Comparison of ENCODE assay signal across 9 mouse cellular contexts in genomic region chr14:46060622-46061381, GRCm38 (mm10).
DNase-seq lines count a peak whose midpoint lies in the region; ATAC-seq lines count a peak whose summit lies in the region.
"Had no signal": no experiment of that assay in that cellular context is flagged by ENCODE, and none has a peak within 500 bp of the region (broad histone marks: within the 10 kb centered on the region; RNA-seq: fewer than 3 reads in every experiment).

No protein-coding gene starts in this region.

- H3K27me3 ChIP-seq in forebrain, embryonic 14.5 days (replicated peaks; ENCODE audit: control insufficient read depth, insufficient read depth, low read length) = no peaks in the 10 kb centered on the region
- H3K27me3 ChIP-seq in intestine, embryonic 15.5 days (replicated peaks) = no peaks in the 10 kb centered on the region
- no peaks in the 10 kb centered on the region for H3K27me3 ChIP-seq in midbrain, embryonic 14.5 days (ENCODE audit: control insufficient read depth, insufficient read depth, low read length)

- peak overlapping the region; percentile 44 for H3K4me2 ChIP-seq in forebrain, embryonic 14.5 days (ENCODE audit: low read length)
- H3K4me2 ChIP-seq in intestine, embryonic 15.5 days (replicated peaks) = peak overlapping the region; percentile 53
- peak overlapping the region; percentile 47 for H3K4me2 ChIP-seq in midbrain, embryonic 14.5 days (ENCODE audit: low read length)

- peak; percentile 8 to 9 for DNase-seq in heart, adult 18-20 months
- no peak for DNase-seq in heart, postnatal 36 days
- peak; percentile 77 for DNase-seq in forebrain, embryonic 14.5 days (ENCODE audit: low spot score)
- peak; percentile 18 for DNase-seq in left cerebral cortex, postnatal 4 days
- DNase-seq in midbrain, embryonic 14.5 days = peak; percentile 66
- DNase-seq in urinary bladder, postnatal 36 days (ENCODE audit: low spot score in 2 of 2) = peak; percentile 37 to 52
- no peak for DNase-seq in thymus, postnatal 0 days (ENCODE audit: low spot score)

- H3K4me1 ChIP-seq in forebrain, embryonic 14.5 days (ENCODE audit: control insufficient read depth, insufficient read depth, low read length) = no peaks in the 10 kb centered on the region; the same call in 1 of the 2 replicates
- H3K4me1 ChIP-seq in intestine, embryonic 15.5 days (replicated peaks) = peaks cover 3% of the 10 kb centered on the region; the same call in 1 of the 2 replicates
- H3K4me1 ChIP-seq in midbrain, embryonic 14.5 days (ENCODE audit: control insufficient read depth, insufficient read depth, low read length) = 0 out of 2 replicates have a peak, but pooled peaks cover 3% of the 10 kb centered on the region

- no peak overlapping the region for H3K27ac ChIP-seq in forebrain, embryonic 14.5 days (ENCODE audit: low read depth, low read length)
- no peak overlapping the region for H3K27ac ChIP-seq in intestine, embryonic 15.5 days
- H3K27ac ChIP-seq in midbrain, embryonic 14.5 days (replicated peaks; ENCODE audit: low read depth, low read length) = no peak overlapping the region

- 8% methylated on average over 14 of the region's 14 CpGs for WGBS in forebrain, embryonic 14.5 days
- 14% methylated on average over 14 of the region's 14 CpGs for WGBS in intestine, embryonic 15.5 days
- WGBS in midbrain, embryonic 14.5 days = 26% methylated on average over 14 of the region's 14 CpGs

- H3K36me3 ChIP-seq in forebrain, embryonic 14.5 days (ENCODE audit: control insufficient read depth, insufficient read depth, low read length) = no peaks in the 10 kb centered on the region
- no peaks in the 10 kb centered on the region for H3K36me3 ChIP-seq in intestine, embryonic 15.5 days
- no peaks in the 10 kb centered on the region for H3K36me3 ChIP-seq in midbrain, embryonic 14.5 days (ENCODE audit: control insufficient read depth, insufficient read depth, low read length)
- H3K36me3 ChIP-seq: G1E had no signal

- H3K9ac ChIP-seq in forebrain, embryonic 14.5 days (ENCODE audit: low read length) = peak overlapping the region; percentile 29; the same call in 1 of the 2 replicates
- no peak overlapping the region for H3K9ac ChIP-seq in intestine, embryonic 15.5 days
- H3K9ac ChIP-seq in midbrain, embryonic 14.5 days (replicated peaks; ENCODE audit: low read length) = no peak overlapping the region

- H3K9me3 ChIP-seq in forebrain, embryonic 14.5 days (replicated peaks; ENCODE audit: control insufficient read depth, low read length) = no peaks in the 10 kb centered on the region
- no peaks in the 10 kb centered on the region for H3K9me3 ChIP-seq in intestine, embryonic 15.5 days
- no peaks in the 10 kb centered on the region for H3K9me3 ChIP-seq in midbrain, embryonic 14.5 days (ENCODE audit: control insufficient read depth, low read length)
- H3K9me3 ChIP-seq: G1E had no signal

- peak; percentile 52; the same call in 1 of the 2 replicates for ATAC-seq in forebrain, embryonic 14.5 days
- ATAC-seq in intestine, embryonic 15.5 days = peak; percentile 56; the same call in 1 of the 2 replicates
- no peak for ATAC-seq in midbrain, embryonic 14.5 days (ENCODE audit: low FRiP score, low TSS enrichment)

- intact Hi-C loops in heart, postnatal 36 days (cut with DNase I) = no loop called here
- intact Hi-C loops in left cerebral cortex, postnatal 4 days (cut with DNase I) = no loop called here

- peak overlapping the region; percentile 9 for H3K4me3 ChIP-seq in forebrain, embryonic 14.5 days (ENCODE audit: low read depth, low read length)
- H3K4me3 ChIP-seq in intestine, embryonic 15.5 days (replicated peaks) = no peak overlapping the region
- H3K4me3 ChIP-seq in midbrain, embryonic 14.5 days (replicated peaks; ENCODE audit: low read depth, low read length) = peak overlapping the region; percentile 19; the same call in 1 of the 2 replicates

Comparison
In these comparisons a context has a peak if more than half of its experiments do, and no peak if none do; other contexts are left out.
1. DNase-seq: peak in heart, adult 18-20 months (2 of 2), forebrain, embryonic 14.5 days (single experiment), left cerebral cortex, postnatal 4 days (single experiment), midbrain, embryonic 14.5 days (single experiment) and urinary bladder, postnatal 36 days (2 of 2); none in heart, postnatal 36 days (0 of 2) and thymus, postnatal 0 days (single experiment).
2. Peak in every context shown above with its lines, with median percentiles within 50 percentile points of each other: H3K4me2 ChIP-seq.